Mouse (Mus musculus) G1E (cell line): ENCODE data around the gene Bst2.

Experiments used
- CTCF ChIP-seq: IDR thresholded peaks from 2 replicates; pipeline ENCODE4 v1.5.1; 2012; ENCODE audit warnings: low read depth, low read length, inconsistent platforms, mixed read lengths
- GATA1 ChIP-seq: IDR thresholded peaks from 2 replicates; pipeline ENCODE4 v1.6.1; 2012; ENCODE audit warnings: borderline replicate concordance, low read length, inconsistent platforms, mixed read lengths
- POLR2AphosphoS5 ChIP-seq: IDR thresholded peaks from 2 replicates; pipeline ENCODE4 v1.6.1; 2012; ENCODE audit warnings: low read depth, low read length, inconsistent platforms; ENCODE audit not compliant: insufficient replicate concordance
- TAL1 ChIP-seq: conservative IDR thresholded peaks from 2 replicates; pipeline ENCODE4 v1.6.1; 2012; ENCODE audit warnings: low read depth, low read length, inconsistent platforms, mixed read lengths

GRCm38 (mm10) chr8:71547590-71547989 lies 10.3 kb upstream of the Bst2 start:
- no peak for TF ChIP-seq CTCF
- no peak for TF ChIP-seq GATA1
- TF ChIP-seq TAL1, result no peak
- no peak for TF ChIP-seq POLR2AphosphoS5
